Mouse (Mus musculus) cerebellum, adult 11 months (tissue): ENCODE measurements around the gene Pcdh9.

Experiments used
- DNase-seq: peaks from one replicate; pipeline ENCODE4 v3.0.0; 2022

Pcdh9 gene

DNA sequence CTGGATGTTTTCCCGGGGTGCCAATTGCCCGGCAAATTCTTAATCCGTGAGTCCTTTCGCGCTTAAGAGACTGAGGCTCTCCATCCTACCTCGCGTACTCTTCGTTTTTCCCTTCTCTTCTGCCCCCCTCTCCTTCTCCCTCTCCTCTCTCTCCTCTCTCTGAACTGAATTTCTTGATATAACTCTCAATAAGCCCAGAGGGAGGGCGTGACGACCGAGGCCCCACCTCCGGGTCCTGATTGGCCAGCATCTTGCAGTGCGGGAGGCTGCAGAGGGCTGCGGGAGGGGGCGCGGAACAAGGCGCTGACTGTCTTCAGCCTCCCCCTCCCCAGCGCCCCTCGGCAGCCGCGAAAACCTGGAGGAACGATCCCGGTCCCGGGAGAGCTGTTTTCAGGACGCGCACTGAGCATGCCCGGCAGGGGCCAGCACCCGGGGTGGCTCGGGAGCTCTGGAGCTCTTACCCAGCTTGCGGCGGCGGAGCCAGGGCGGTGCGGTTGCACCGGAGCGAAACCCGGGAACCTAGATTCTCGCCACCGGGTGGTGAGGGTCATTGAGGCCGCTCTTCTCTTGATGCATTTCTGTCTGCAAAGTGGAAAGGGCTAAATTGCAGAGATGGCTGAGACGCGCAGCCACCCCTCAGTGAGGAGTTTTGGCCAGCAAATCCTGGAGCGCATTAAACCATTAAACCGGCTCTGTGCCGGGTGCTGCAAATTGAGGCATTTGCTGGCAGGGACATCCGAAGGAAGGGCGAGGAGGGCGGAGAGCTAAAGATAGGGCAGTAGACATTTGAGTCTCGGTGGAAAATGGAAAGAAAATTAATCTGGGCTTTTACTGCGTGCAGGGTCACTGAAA is at the start of gene Pcdh9:
TSS of gene Pcdh9 (minus strand) at position 161 of the 852 bp plus-strand sequence.
- peak; percentile 94 for DNase-seq

GRCm38 (mm10) chr14:93906928-93907327 is 16.4 kb upstream of the Pcdh9 start:
- no peak for DNase-seq

DNA sequence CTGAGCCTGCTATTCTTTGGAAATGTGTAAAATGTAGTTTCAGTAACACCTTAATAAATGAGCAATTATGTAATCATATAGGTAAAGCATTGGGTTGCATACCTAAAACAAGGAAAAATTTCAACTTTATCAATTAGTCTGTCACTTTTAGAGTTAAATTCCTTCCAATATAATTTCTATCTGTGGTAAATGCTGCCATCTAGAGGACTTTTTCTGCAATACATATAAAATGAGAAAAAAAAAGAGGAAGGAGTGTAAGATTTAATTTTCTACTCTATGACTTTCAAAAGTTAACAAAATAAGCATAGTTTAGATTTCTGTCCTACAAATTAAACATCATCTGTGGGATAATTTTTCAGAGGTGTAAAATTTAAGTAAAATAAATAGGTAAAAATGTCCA is 8.1 kb upstream of the Pcdh9 start:
- DNase-seq: no peak

GRCm38 (mm10) chr14:93895131-93895530 is 4.7 kb upstream of the Pcdh9 start:
- no peak for DNase-seq

GRCm38 (mm10) chr14:93891371-93891746 is 880 bp upstream of the Pcdh9 start:
- DNase-seq: peak; percentile 37

DNA sequence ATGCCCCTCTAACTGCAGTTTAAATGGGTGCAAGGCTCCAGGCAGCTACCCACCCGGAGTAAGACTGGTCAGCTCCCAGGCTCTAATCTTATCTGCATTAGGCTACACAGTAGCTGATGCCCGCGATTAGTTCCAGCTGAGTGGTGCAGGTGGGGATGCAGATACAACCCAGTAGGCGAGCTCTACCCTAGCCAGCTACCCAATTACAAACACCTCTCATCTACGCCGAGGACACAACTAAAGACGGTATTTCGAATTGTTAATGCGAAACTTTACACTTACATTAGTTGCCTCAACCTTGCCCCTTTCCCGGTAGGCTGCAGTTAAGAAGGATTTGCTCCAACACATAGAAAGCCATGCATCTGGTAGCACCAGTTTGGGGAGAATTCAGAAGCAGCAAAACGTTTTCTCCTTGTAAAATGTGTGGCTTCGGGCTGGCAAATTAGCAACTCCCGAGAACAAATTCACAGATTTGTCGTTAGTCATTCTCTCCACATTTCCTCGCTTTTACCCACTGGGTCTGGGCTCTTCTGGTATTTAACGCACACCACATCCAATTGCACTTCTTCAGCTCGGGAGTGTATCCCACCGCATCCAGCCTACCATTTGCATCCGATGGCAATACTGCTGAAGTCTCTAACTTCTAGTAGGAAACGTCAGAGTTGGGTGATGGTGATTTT is 500 bp downstream of the Pcdh9 start:
- peak; percentile 54 for DNase-seq

GRCm38 (mm10) chr14:93889231-93889630 is 1.2 kb downstream of the Pcdh9 start:
- DNase-seq: peak; percentile 16

GRCm38 (mm10) chr14:93888346-93888745 is 2.1 kb downstream of the Pcdh9 start:
- peak; percentile 19 for DNase-seq

- no peak for DNase-seq
These were observed 3.4 kb downstream of the Pcdh9 start for GRCm38 (mm10) chr14:93887066-93887465.

GRCm38 (mm10) chr14:93885551-93886084 is 4.9 kb downstream of the Pcdh9 start:
- peak; percentile 16 for DNase-seq

- DNase-seq: peak; percentile 84
These were observed 6.0 kb downstream of the Pcdh9 start for GRCm38 (mm10) chr14:93884467-93884866.

- DNase-seq: no peak
These were observed 10.4 kb downstream of the Pcdh9 start for GRCm38 (mm10) chr14:93880071-93880470.

GRCm38 (mm10) chr14:93875968-93876367 is 14.5 kb downstream of the Pcdh9 start:
- DNase-seq: peak; percentile 56

- no peak for DNase-seq
These were observed 22.3 kb downstream of the Pcdh9 start for GRCm38 (mm10) chr14:93868211-93868610.

DNA sequence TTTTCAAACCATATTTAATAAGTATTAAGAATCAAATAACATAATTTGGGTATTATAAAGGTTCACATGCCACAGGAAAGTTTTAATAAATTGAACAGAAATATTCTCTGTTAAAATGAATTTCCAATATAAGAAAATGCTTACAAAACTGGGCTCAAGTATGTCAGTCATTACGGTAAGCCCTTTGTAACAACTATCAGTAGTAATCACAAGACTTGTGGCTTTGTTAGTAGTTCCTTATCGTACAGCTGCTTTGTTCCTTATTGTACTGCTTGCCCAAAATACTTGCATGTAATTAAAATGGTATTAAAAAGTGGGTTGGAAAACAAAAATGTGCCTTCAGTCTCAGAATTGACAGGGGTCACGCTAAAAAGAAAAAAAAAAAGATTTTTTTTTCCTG is 32.4 kb downstream of the Pcdh9 start:
- no peak for DNase-seq

DNA sequence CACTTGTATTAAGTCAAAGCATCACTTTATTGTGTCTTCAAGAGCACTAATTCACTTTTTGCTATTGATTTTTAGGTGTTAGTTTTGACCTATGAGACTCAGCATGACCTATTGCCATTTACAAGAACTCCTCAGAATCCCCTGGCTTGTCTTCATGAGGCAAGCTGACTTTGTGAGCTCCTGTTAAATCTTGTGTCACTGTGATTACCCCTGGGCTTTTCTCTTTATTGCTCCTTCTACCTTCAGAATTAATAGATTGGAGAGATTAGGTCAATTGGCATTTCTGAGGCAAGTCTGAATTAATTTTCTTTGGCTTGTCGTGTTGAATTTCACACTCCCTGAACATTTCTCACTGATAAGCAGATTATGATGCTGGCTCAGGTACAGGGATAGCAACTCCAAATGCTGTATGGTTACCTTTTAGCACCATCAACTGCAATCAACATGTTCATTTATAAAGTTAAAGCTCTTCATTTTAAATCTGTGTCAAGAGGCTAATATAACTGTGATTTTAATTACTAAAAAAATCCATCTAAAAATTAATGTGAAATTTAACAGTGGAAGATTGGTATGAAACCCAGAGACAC is 44.3 kb downstream of the Pcdh9 start:
- DNase-seq: no peak

DNA sequence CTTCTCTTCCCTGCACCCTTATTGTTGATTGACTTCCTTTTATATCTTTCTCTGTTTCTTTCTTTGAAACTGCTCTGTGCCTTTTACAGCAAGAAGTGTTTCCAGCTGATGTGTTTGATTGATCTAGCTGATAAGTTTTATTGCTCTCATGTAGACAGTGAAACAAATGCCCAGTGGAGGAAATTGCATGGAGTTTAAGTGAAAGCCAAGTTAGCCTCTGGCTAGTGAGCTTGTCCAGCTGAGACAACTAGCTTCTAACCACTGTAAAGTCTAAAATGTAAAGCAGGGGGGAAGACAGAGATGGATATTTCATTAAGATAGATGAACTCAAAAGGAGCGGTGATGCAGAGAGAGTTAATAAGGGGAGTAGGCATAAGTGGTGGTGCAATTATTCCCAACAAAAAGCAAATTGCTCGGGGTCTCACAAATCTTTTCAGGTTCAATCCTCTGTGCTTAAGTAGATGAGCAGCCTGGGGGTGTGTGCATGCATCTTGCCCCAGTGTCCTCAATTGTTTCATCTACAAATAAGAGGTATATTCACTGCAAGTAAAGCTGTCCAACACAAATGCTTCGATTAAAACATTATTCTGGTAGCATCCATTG is 47.7 kb downstream of the Pcdh9 start:
- DNase-seq: no peak

GRCm38 (mm10) chr14:93832511-93832910 is 58.0 kb downstream of the Pcdh9 start:
- DNase-seq: no peak

- DNase-seq: peak; percentile 59
These were observed 63.3 kb downstream of the Pcdh9 start for GRCm38 (mm10) chr14:93827159-93827558.

- DNase-seq: peak; percentile 37
These were observed 64.4 kb downstream of the Pcdh9 start for GRCm38 (mm10) chr14:93826042-93826462.

GRCm38 (mm10) chr14:93818845-93819244 is 71.6 kb downstream of the Pcdh9 start:
- DNase-seq: no peak

DNA sequence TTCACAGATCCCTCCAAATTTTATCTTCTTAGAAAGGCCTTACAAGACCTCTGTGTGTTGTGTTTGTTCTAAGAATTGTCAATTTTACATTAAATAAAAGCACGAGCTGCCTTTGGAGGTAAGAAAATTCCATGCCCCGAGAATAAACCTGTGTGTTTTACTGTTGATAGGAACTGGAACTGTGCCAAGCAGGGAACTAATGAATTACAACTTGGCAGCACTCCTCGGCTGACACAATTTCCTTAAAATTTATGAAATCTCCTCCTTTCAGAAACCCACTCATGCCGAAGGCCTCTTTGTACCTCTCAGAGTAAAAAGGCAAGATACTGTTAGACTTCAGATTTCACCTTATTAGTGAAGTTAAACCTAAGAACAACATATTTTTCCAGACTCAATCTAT is 72.9 kb downstream of the Pcdh9 start:
- DNase-seq: no peak

DNA sequence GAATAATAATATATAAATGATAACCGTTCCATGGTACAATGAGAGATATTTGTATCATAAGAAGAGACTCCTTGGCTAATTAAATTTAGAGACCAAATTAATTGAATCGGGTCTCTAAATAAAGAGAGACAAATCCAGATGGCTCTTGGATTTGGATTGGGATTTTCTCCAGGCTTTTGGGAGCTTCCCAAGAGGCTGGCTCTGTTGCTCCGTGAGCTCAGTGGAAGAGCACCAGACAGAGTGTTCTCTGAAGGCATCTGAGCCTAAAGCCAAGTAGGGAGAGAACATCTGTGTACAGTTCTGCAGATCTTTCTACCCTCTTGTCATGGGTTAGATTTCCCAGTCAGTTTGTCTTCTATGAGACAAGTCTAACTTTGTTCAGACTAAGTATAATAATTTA is 95.9 kb downstream of the Pcdh9 start:
- DNase-seq: peak; percentile 30
